Mouse (Mus musculus) forebrain, embryonic 15.5 days (tissue): Measurements from ENCODE around the gene Cnksr3. TPM values are rescaled to one million over a fixed set of nuclear protein-coding genes. Genes with fewer than 3 reads are reported as not detected.

Experiments used
- ATAC-seq: fragments of 200-750 bp; cut with Nextera tagmentation; replicated peaks from 2 replicates; pipeline ENCODE4 v1.8.0; 2017; ENCODE audit warnings: mild to moderate bottlenecking, moderate TSS enrichment, moderate library complexity
- H3K27ac ChIP-seq: fragments of 300-500 bp; sonication (generic); replicated peaks from 2 replicates; pipeline ENCODE4 v1.5.1; 2015; ENCODE audit warnings: mild to moderate bottlenecking, inconsistent platforms
- H3K27me3 ChIP-seq: fragments of 300-500 bp; sonication (generic); 2 replicates; pipeline ENCODE4 v1.6.1; 2015; ENCODE audit warnings: inconsistent platforms
- H3K36me3 ChIP-seq: fragments of 300-500 bp; sonication (generic); 2 replicates; pipeline ENCODE4 v1.6.1; 2015; ENCODE audit warnings: mild to moderate bottlenecking, inconsistent platforms
- H3K4me1 ChIP-seq: fragments of 300-500 bp; sonication (generic); 2 replicates; pipeline ENCODE4 v1.6.1; 2015; ENCODE audit warnings: inconsistent platforms
- H3K4me2 ChIP-seq: fragments of 300-500 bp; sonication (generic); replicated peaks from 2 replicates; pipeline ENCODE4 v1.6.1; 2015; ENCODE audit warnings: mild to moderate bottlenecking, inconsistent platforms
- H3K4me3 ChIP-seq: fragments of 300-500 bp; sonication (generic); 2 replicates; pipeline ENCODE4 v1.5.1; 2015; ENCODE audit warnings: mild to moderate bottlenecking, inconsistent platforms
- H3K9ac ChIP-seq: fragments of 300-500 bp; sonication (generic); replicated peaks from 2 replicates; pipeline ENCODE4 v1.6.1; 2015; ENCODE audit warnings: mild to moderate bottlenecking, inconsistent platforms
- H3K9me3 ChIP-seq: fragments of 300-500 bp; sonication (generic); 2 replicates; pipeline ENCODE4 v1.6.1; 2016; ENCODE audit warnings: inconsistent platforms
- WGBS: fragments of 180-500 bp; shearing (Covaris S2); methylation state at CpG from one replicate; pipeline ENCODE4 v1.1.7; 2015; ENCODE audit warnings: mixed read lengths; 5-methylcytosine and 5-hydroxymethylcytosine counted together
- polyA plus RNA-seq: library from polyadenylated mRNA; unstranded; fragments of >200 nt; fragmentation: Nextera tagmentation; extraction: Ambion mirVana; gene quantifications from 2 replicates; pipeline ENCODE4 v1.2.1, GENCODE M21; 2015

Cnksr3 gene
- polyA plus RNA-seq: 3.1 and 3.5 TPM in 2 replicates

DNA sequence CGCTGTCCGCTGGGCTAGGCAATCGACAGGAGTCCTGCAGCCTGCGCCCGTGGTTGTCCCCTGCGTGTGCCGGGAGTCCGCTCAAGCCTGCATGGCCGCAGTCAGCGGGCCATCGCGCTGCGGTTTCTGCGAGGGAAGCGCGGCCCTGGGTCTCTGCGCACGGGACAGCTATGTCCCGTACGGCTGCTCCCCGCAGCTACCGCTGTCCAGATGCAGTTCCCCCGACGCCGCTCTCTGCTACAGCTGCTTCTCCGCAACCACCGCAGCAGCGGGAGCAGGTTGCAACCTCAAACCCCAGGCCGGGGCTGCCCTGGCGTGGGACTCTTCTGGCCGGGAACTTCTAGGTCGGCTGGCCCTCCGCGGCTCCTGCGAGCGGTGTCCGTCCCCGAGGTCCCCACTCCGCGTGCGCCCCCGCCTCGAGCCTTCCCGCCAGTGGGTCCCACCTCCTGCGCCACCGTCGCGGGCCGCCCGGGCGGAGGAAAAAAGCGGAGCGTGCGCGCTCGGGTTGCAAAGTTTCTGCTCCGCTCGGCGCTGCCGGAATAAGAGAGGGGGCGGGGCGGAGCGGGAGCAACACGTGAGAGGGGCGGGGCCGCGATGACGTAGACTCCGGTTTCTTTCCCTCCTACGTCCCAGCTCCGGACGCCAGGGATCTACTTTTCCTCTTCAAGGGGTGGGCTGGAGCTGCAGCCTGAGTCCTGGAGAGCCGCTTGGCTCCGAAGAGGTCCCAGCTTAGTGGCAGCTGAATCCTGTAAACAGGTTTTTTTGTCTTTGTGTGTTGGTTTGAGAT, at the start of gene Cnksr3:
Gene Cnksr3 (minus strand): TSS at position 542 of the 787 bp plus-strand sequence.
- Histone ChIP-seq H3K36me3 (no peaks in the 10 kb centered on the region), H3K4me1 (peaks cover 20% of the 10 kb centered on the region), H3K9me3 (no peaks in the 10 kb centered on the region), H3K4me2 (peak within 1 kb of the TSS; percentile 90), H3K4me3 (peak within 1 kb of the TSS; percentile 55), H3K27me3 (no peaks in the 10 kb centered on the region), H3K9ac (peak within 1 kb of the TSS; percentile 54), H3K27ac (peak within 1 kb of the TSS; percentile 61)
- WGBS: 0% methylated on average over 74 of the region's 74 CpGs
- peak; percentile 89 for ATAC-seq

DNA sequence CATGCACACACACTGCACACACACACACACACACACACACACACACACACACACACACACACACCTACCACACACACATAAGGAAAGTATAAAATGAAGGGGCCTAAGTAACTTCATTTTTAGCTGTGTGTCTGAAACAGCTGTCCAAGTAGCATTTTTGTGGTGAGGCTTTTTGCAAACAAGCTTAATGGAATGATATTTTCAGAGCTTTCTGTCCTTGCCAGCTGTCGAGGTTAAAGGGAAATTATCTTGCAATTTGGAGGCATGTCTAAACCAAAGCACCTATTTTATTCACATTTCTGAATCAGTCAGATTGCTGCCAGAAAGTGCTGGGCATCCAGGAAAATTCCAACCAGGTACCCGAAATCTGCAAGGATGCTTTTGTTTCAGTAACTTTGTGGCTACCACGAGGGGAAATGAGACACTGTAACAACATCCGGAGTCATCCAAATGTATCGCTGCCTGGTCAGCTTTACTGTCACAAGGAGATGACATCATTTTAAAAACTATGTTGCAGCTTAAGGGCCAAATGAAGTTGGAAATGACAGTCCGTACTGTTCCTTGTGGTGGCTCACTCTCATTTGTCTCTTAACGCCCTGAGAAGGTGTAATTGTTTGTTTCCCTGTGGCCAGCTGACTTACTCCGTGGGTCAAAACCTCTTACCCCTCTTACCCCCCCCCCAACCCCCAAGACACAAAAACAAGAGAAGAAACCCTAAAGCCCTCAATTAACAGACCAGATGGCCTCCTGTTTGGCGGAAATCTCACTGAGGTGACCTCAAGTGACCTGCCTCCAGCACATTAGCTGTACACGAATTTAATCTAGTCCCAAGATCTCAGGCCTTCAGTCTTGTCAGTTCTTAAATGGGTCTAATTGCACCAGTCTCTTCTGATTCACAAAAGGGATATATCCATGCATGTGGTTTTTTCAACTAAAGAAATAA, 48.4 kb upstream of the Cnksr3 start:
- Histone ChIP-seq H3K27ac (no peak overlapping the region), H3K9ac (no peak overlapping the region), H3K4me2 (no peak overlapping the region), H3K27me3 (no peaks in the 10 kb centered on the region), H3K36me3 (no peaks in the 10 kb centered on the region), H3K4me1 (peaks cover 5% of the 10 kb centered on the region), H3K4me3 (no peak overlapping the region), H3K9me3 (no peaks in the 10 kb centered on the region)
- 62% methylated on average over 10 of the region's 10 CpGs for WGBS
- ATAC-seq: no peak

DNA sequence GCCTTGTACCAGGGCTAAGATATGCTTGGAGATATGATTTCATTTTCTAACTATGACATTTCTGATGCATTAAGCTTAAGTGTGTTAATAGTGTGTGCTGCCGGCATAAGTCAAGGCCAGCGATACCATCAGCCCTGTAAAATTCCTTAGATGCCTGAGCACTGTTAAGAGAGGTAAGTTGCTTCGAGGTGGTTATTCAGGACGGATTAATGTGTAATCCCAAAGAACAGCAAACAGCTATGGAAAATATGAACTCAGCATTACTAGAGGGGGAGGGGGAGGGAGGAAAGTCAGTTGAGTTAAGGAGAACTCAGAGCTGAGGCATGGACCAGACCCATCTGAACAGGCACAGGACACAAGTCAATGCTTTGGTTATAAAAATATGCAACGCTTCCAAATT, 46.6 kb upstream of the Cnksr3 start:
- Histone ChIP-seq H3K9me3 (no peaks in the 10 kb centered on the region), H3K9ac (no peak overlapping the region), H3K27ac (no peak overlapping the region), H3K36me3 (no peaks in the 10 kb centered on the region), H3K4me1 (no peaks in the 10 kb centered on the region), H3K4me2 (no peak overlapping the region), H3K4me3 (no peak overlapping the region), H3K27me3 (no peaks in the 10 kb centered on the region)
- WGBS: 88% methylated on average over 5 of the region's 5 CpGs
- ATAC-seq: no peak

DNA sequence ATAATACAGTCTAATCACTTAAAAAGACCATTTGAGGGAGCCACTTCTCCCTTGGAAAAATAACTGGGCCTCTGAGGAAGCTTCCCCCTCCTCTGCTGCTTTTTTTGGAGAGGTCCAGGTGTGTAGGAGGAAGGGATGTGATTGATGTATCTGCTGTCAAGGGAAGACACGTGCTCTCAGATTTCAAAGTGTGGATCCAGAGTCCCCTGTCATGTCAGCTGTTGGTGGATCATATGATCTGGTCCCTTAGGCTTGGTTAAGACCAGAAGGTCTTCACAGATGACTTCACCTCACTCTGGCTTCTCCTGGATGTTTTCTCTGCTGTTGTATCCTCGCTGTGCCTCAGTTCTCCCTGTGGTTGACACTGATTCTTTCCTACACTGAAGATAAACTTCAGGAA, 38.4 kb upstream of the Cnksr3 start:
- Histone ChIP-seq H3K27ac (no peak overlapping the region), H3K4me3 (no peak overlapping the region), H3K9me3 (no peaks in the 10 kb centered on the region), H3K27me3 (no peaks in the 10 kb centered on the region), H3K9ac (no peak overlapping the region), H3K4me1 (no peaks in the 10 kb centered on the region), H3K4me2 (no peak overlapping the region), H3K36me3 (no peaks in the 10 kb centered on the region)
- 82% methylated on average over 2 of the region's 2 CpGs for WGBS
- no peak for ATAC-seq

DNA sequence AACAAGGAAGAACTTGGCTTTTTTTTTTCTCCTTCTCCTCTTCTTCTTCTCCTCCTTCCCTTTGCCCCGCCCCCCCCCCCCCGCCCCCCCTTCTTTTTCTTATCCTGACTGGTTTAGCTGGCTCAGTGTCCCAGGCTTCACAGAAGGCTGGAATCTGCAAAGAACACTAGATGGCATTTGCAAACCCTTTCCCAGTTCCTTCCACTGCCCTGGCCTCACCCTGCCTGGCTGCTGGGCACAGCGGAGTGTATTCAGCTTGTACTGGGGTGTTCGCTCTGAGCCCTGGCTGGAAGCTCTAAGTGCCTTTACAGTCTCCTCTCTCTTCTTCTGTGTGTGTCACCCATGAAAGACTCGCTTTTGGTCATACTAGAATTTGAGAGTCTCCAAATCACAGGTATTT, 22.6 kb upstream of the Cnksr3 start:
- H3K4me1 ChIP-seq: peaks cover 2% of the 10 kb centered on the region; the same call in 1 of the 2 replicates
- no peaks in the 10 kb centered on the region for H3K9me3 ChIP-seq
- no peaks in the 10 kb centered on the region for H3K27me3 ChIP-seq
- H3K36me3 ChIP-seq: no peaks in the 10 kb centered on the region
- H3K4me3 ChIP-seq: no peak overlapping the region
- H3K9ac ChIP-seq: no peak overlapping the region
- H3K27ac ChIP-seq: no peak overlapping the region
- 25% methylated on average over 3 of the region's 5 CpGs for WGBS
- ATAC-seq: 0 out of 2 replicates have a peak, but pooled peaks have one; percentile 32
- no peak overlapping the region for H3K4me2 ChIP-seq

DNA sequence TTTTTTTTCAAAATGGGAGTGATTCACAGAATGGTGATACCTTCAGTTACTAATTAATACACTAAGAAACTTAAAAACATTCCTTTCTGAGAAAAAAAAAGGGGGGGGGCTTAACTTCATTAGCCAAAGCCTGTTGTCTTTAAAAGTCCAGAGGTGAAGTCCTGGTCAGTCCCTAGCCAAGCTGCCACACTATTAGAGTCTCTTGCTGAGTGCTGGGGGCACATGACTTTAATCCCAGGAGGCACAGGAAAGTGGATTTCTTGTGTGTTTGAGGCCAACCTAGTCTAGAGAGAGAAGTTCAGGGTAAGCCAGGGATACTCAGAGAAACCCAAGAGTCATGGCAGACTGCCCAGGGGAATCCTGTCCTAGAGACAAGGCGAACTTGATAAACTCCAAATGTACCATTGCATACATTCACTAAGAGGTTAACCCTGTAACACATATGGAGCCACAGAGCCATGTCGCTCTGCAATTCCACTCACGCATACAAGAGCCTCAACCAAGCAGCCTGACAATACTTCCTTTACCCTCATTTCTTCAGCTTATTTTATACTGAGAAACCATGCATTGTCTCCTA, 5.6 kb upstream of the Cnksr3 start:
- peaks cover 4% of the 10 kb centered on the region for H3K4me1 ChIP-seq
- no peaks in the 10 kb centered on the region for H3K36me3 ChIP-seq
- no peak overlapping the region for H3K4me2 ChIP-seq
- WGBS: 80% methylated on average over 3 of the region's 3 CpGs
- H3K27me3 ChIP-seq: no peaks in the 10 kb centered on the region
- H3K4me3 ChIP-seq: no peak overlapping the region
- no peak overlapping the region for H3K27ac ChIP-seq
- no peaks in the 10 kb centered on the region for H3K9me3 ChIP-seq
- no peak overlapping the region for H3K9ac ChIP-seq
- no peak for ATAC-seq

DNA sequence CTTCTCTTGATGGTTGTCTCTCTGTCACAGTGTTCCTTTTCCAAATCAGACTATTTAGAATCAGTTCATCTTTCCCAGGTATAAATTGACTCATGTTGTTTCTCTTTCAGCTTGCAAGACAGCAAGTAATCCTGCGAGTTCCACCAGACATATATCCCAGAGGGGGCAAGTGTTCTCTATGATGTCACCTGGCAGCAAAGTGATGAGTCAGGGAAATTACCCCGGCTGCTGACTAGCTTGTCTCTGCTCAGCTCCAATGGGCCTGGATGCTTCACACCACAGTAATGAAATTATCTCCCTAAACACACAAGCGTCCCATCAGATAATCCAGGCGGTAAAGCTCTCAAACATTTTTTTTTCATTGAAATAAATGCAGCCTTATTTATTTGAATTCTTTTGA, 2.7 kb upstream of the Cnksr3 start:
- H3K4me1 ChIP-seq: peaks cover 20% of the 10 kb centered on the region
- WGBS: 81% methylated on average over 4 of the region's 4 CpGs

DNA sequence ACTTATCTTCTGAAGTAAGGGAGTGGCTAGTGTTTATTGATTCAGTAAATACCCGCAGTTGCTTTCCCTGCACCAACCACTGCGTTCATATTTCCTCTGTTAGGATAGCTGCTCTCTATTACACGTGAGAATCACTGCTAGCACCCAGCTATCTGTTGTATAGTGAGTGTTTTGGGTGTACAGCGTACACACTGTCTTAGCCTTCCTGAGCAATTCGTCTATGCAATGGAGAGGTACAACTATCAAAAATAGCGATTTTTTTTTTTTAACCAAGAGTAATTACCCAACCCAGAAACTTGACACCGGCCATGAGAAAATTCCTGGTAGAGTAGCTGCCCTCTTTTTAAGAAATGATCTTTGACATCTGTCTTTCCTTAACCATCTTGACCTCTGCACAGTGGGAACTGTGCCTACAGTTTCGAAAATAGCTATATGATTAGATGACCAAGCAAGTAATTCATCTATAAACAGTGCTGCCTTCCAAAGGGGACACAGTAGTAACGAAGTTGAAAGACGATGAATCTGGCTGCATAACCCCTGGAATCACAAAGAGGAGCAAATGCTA, 1.1 kb upstream of the Cnksr3 start:
- ATAC-seq: no peak
- H3K4me2 ChIP-seq: peak overlapping the region; percentile 90
- peaks cover 20% of the 10 kb centered on the region for H3K4me1 ChIP-seq
- no peaks in the 10 kb centered on the region for H3K36me3 ChIP-seq
- 58% methylated on average over 10 of the region's 10 CpGs for WGBS
- no peak overlapping the region for H3K9ac ChIP-seq
- H3K27ac ChIP-seq: no peak overlapping the region
- no peaks in the 10 kb centered on the region for H3K9me3 ChIP-seq
- peak overlapping the region; percentile 55 for H3K4me3 ChIP-seq
- H3K27me3 ChIP-seq: no peaks in the 10 kb centered on the region

More for the DNA sequence above, 2.7 kb upstream of the Cnksr3 start:
- Histone ChIP-seq H3K27ac (no peak overlapping the region), H3K27me3 (no peaks in the 10 kb centered on the region), H3K4me2 (no peak overlapping the region), H3K9ac (no peak overlapping the region), H3K36me3 (no peaks in the 10 kb centered on the region), H3K9me3 (no peaks in the 10 kb centered on the region), H3K4me3 (no peak overlapping the region)
- no peak for ATAC-seq

DNA sequence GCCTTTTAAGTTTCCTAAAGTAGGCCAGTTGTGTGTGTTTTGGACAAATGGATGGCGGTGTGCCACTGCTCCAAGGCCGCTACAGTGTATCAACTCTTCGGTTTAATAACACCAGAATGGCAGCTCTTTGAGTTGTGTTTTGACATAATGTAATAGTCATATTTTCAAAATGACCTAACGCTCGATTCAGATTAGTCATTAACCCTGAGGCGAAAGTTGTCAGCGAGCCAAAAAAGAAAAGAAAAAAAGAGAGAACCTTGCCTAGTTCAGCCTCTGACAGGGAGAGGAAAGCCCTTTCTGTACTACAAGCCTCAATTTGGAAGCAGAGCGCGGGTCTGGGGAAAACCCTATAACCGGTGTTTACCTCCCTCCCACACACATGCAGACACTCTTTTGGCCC, 500 bp upstream of the Cnksr3 start:
- 10% methylated on average over 10 of the region's 10 CpGs for whole genome bisulfite sequencing
- Histone ChIP-seq H3K36me3 (no peaks in the 10 kb centered on the region), H3K9ac (peak overlapping the region; percentile 44), H3K4me2 (peak overlapping the region; percentile 90), H3K27me3 (no peaks in the 10 kb centered on the region), H3K27ac (peak overlapping the region; percentile 61), H3K4me1 (peaks cover 20% of the 10 kb centered on the region), H3K4me3 (peak overlapping the region; percentile 55), H3K9me3 (no peaks in the 10 kb centered on the region)
- peak; percentile 41 for ATAC-seq

DNA sequence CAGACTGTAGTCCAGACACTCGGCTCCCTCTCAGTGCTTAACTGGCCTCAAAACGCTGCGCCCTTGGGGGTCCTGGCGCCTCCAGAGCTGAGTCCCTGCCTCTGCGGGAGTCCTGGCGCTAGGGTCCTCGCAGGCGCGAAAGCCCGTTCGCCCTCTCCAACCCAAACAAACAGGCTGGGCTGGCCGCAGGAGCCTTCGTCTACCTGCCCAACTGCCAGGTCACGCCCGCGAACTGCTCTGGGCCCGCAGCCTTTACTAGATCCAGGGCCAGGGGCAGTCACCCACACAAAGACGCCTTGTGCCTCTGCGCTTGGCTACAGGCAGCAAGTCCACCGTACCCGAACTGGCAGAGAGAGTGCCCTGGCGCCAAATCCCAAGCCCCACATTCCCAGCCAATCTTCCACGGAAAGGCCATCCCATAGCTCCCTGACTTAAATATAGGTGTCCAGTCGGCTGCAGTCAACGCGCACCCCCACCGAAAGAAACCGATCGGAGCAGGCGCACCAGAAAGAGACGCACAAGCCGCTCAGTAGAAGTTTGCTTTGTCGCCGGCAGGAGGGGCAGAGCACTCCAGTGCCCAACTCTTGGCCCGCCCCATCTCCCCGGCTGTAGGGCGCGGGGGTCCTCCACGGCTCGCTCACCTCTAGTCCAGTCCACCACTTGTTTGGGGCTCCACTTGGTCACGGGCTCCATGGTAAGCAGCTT, 894 bp downstream of the Cnksr3 start:
- Histone ChIP-seq H3K4me3 (peak overlapping the region; percentile 55), H3K9ac (peak overlapping the region; percentile 54), H3K9me3 (no peaks in the 10 kb centered on the region), H3K27ac (0 out of 2 replicates have a peak overlapping the region, but pooled peaks have one; percentile 46), H3K4me2 (peak overlapping the region; percentile 90), H3K27me3 (no peaks in the 10 kb centered on the region), H3K4me1 (peaks cover 20% of the 10 kb centered on the region), H3K36me3 (no peaks in the 10 kb centered on the region)
- peak; percentile 85 for ATAC-seq
- WGBS: under 1% methylated on average over 41 of the region's 41 CpGs
